Mouse (Mus musculus): ENCODE results near the gene Hddc3.

DNA sequence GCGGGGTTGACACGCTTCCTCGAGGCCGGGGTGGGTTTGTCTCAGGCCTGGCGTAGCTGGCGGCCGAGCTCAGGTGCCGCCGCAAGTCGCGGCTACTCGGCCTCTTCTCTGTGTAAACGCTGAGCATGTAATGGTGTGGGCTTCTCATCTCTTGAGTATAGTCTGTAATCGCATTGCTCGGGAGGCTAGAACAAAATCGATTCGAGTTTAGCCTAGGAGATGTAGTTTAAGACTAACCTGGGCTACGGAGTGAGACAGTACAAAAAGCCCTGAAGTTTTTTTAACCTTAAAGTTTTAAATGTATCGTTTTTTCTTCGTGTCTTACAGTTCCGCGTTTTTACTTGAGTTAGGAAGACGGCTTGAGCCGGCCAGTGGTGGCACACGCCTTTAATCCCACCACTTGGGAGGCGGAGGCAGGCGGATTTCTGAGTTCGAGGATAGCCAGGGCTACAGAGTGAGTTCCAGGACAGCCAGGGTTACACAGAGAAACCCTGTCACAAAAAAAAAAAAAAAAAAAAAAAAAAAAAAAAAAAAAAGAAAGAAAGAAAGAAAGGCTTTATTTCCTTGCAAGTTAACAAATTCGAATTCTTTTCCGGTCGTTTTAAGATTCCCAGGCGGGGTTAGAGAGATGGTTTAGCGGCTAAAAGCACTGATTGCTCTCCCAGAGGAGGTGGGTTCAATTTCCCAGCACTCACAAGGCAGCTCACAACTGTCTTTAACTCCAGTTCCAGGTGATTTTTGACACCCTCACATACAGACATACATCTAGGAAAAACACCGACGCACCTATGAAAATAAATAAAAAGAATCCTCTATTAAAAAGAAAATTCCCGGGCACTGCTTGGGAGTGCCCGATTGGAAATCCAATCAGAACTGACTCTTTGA lies 47.9 kb upstream of the Hddc3 start:
- no peak for TF ChIP-seq CTCF (IDR thresholded peaks at IDR 0.05; ENCODE audit: low read depth)
- no peak for TF ChIP-seq EP300 (optimal IDR thresholded peaks at IDR 0.05)

Data from stomach, postnatal 0 days (tissue).